Mouse (Mus musculus) heart, postnatal 25 days (tissue): ENCODE measurements at regions not wholly inside any gene's neighbourhood (a gene's known extent, or its start where the extent isn't known, plus 50 kb on each side); places are given as distances from the start of the nearest gene placed in this dataset.

Source experiments
- DNase-seq: peaks from one replicate; pipeline ENCODE4 v3.0.0; 2022; ENCODE audit warnings: low spot score
- intact Hi-C: fragments of 180-260 bp; cut with DNase I; formaldehyde crosslinking; loops from one replicate; pipeline ENCODE4 v1.15.1; 2025

GRCm38 (mm10) chr6:50044165-50044564 is 65.9 kb upstream of the Mpp6 start:
- intact Hi-C loops, result no loop called here
- no peak for DNase-seq

GRCm38 (mm10) chr6:50046721-50047120 is 63.3 kb upstream of the Mpp6 start:
- DNase-seq, result no peak
- intact Hi-C loops, result no loop called here

- intact Hi-C loops, result no loop called here
- no peak for DNase-seq
Observed at GRCm38 (mm10) chr6:50052416-50052815, 57.6 kb upstream of the Mpp6 start.

- DNase-seq, result no peak
- intact Hi-C loops, result no loop called here
Observed at GRCm38 (mm10) chr6:50053086-50053485, 57.0 kb upstream of the Mpp6 start.

- no peak for DNase-seq
- intact Hi-C loops, result no loop called here
Observed at GRCm38 (mm10) chr6:50054233-50054632, 55.8 kb upstream of the Mpp6 start.

GRCm38 (mm10) chr6:50058596-50058995 is 51.4 kb upstream of the Mpp6 start:
- intact Hi-C loops, result no loop called here
- DNase-seq, result no peak

- intact Hi-C loops, result no loop called here
- DNase-seq, result no peak
Observed at GRCm38 (mm10) chr6:50059917-50060316, 50.1 kb upstream of the Mpp6 start.
